Mouse (Mus musculus): ENCODE measurements around the gene Dynlt1b. TPM values are rescaled to one million over a fixed set of nuclear protein-coding genes. Genes with fewer than 3 reads are reported as not detected.
"Not testable (repeated sequence)": the region's sequence is repeated elsewhere in the genome, so short reads cannot be mapped to it uniquely, and the experiment has no call there.

Dynlt1b gene
- polyA plus RNA-seq, 1 experiment from 2014 or later = 1,481 TPM

GRCm38 (mm10) chr17:6475913-6476312 lies 46.0 kb downstream of the Dynlt1b start:
- H3K4me3 ChIP-seq = peak overlapping the region; percentile 71
- ATAC-seq (ENCODE audit: low read depth); H3K9me3 ChIP-seq; H3K27me3 ChIP-seq; H3K27ac ChIP-seq (replicated peaks); H3K36me3 ChIP-seq: not testable (repeated sequence)
- 57% methylated on average over 7 of the region's 7 CpGs for WGBS
- peaks cover 27% of the 10 kb centered on the region for H3K4me1 ChIP-seq (replicated peaks)
- H3K4me2 ChIP-seq = peak overlapping the region; percentile 75
- peak overlapping the region; percentile 81 for H3K9ac ChIP-seq

- H3K36me3 ChIP-seq, H3K27me3 ChIP-seq, H3K9me3 ChIP-seq: not testable (repeated sequence)
- peak; percentile 80 for ATAC-seq (ENCODE audit: low read depth)
- Histone ChIP-seq H3K9ac (peak overlapping the region; percentile 81), H3K4me1 (replicated peaks) (peaks cover 29% of the 10 kb centered on the region), H3K4me3 (peak overlapping the region; percentile 71), H3K4me2 (peak overlapping the region; percentile 75), H3K27ac (replicated peaks) (peak overlapping the region; percentile 87)
- under 1% methylated on average over 45 of the region's 45 CpGs for WGBS
Observed at GRCm38 (mm10) chr17:6476495-6476947, 46.6 kb downstream of the Dynlt1b start.

- H3K36me3 ChIP-seq, H3K27me3 ChIP-seq, H3K9me3 ChIP-seq: not testable (repeated sequence)
- peak; percentile 79 for ATAC-seq (ENCODE audit: low read depth)
- WGBS = under 1% methylated on average over 42 of the region's 42 CpGs
- peak overlapping the region; percentile 87 for H3K27ac ChIP-seq (replicated peaks)
- peak overlapping the region; percentile 75 for H3K4me2 ChIP-seq
- H3K4me3 ChIP-seq = peak overlapping the region; percentile 71
- peak overlapping the region; percentile 81 for H3K9ac ChIP-seq
- H3K4me1 ChIP-seq (replicated peaks) = peaks cover 29% of the 10 kb centered on the region
Observed at GRCm38 (mm10) chr17:6477026-6477425, 47.1 kb downstream of the Dynlt1b start.

- H3K4me1 ChIP-seq (replicated peaks); H3K36me3 ChIP-seq; H3K4me2 ChIP-seq; H3K4me3 ChIP-seq; H3K27ac ChIP-seq (replicated peaks); H3K9me3 ChIP-seq; H3K27me3 ChIP-seq; ATAC-seq (ENCODE audit: low read depth); H3K9ac ChIP-seq: not testable (repeated sequence)
- 58% methylated on average over 5 of the region's 7 CpGs for WGBS
Observed at GRCm38 (mm10) chr17:6480855-6481589, 51.1 kb downstream of the Dynlt1b start.

GRCm38 (mm10) chr17:6481590-6481963 lies 51.7 kb downstream of the Dynlt1b start:
- not testable (repeated sequence) for H3K4me3 ChIP-seq; H3K9me3 ChIP-seq; H3K27ac ChIP-seq (replicated peaks); ATAC-seq (ENCODE audit: low read depth); H3K4me2 ChIP-seq; H3K4me1 ChIP-seq (replicated peaks); H3K36me3 ChIP-seq; H3K9ac ChIP-seq; H3K27me3 ChIP-seq
- 87% methylated on average over 12 of the region's 12 CpGs for WGBS

GRCm38 (mm10) chr17:6482248-6482647 lies 52.3 kb downstream of the Dynlt1b start:
- H3K9me3 ChIP-seq; H3K4me3 ChIP-seq; H3K4me2 ChIP-seq; H3K36me3 ChIP-seq; H3K27ac ChIP-seq (replicated peaks); H3K9ac ChIP-seq; ATAC-seq (ENCODE audit: low read depth); H3K27me3 ChIP-seq; H3K4me1 ChIP-seq (replicated peaks): not testable (repeated sequence)
- 92% methylated on average over 8 of the region's 8 CpGs for WGBS

Other genes with a start within 250 kb of the Dynlt1b start
- 35.8 and 38.5 TPM in 2 replicates for gene Tmem181a, start 173.3 kb upstream of the Dynlt1b start, polyA plus RNA-seq (2015; fragmentation: Nextera tagmentation; extraction: Ambion mirVana)
- 55.6 and 56.5 TPM in 2 replicates for gene Dynlt1a, start 112.6 kb upstream of the Dynlt1b start, polyA plus RNA-seq (2015; fragmentation: Nextera tagmentation; extraction: Ambion mirVana)
- 80.0 and 85.0 TPM in 2 replicates for gene Dynlt1c, start 171.6 kb downstream of the Dynlt1b start, polyA plus RNA-seq (2015; fragmentation: Nextera tagmentation; extraction: Ambion mirVana)
- 340 and 377 TPM in 2 replicates for gene Dynlt1f, start 225.8 kb downstream of the Dynlt1b start, polyA plus RNA-seq (2015; fragmentation: Nextera tagmentation; extraction: Ambion mirVana)
- 0.83 and 1.1 TPM in 2 replicates for gene Sytl3, start 229.0 kb downstream of the Dynlt1b start, polyA plus RNA-seq (2015; fragmentation: Nextera tagmentation; extraction: Ambion mirVana)